Mouse (Mus musculus) neural tube, embryonic 13.5 days (tissue): ENCODE results near the gene Hapln4. TPM values are rescaled to one million over a fixed set of nuclear protein-coding genes. Genes with fewer than 3 reads are reported as not detected.

Source experiments
- ATAC-seq: fragments of 200-750 bp; cut with Nextera tagmentation; 2 replicates; pipeline ENCODE4 v1.8.0; 2017; ENCODE audit warnings: low read depth, mild to moderate bottlenecking, moderate TSS enrichment, moderate library complexity
- H3K27ac ChIP-seq: fragments of 300-500 bp; sonication (generic); replicated peaks from 2 replicates; pipeline ENCODE4 v1.5.1; 2015; ENCODE audit warnings: moderate library complexity, mild to moderate bottlenecking, inconsistent platforms
- H3K27me3 ChIP-seq: fragments of 300-500 bp; sonication (generic); 2 replicates; pipeline ENCODE4 v1.6.1; 2015; ENCODE audit warnings: mild to moderate bottlenecking, inconsistent platforms
- H3K36me3 ChIP-seq: fragments of 300-500 bp; sonication (generic); 2 replicates; pipeline ENCODE4 v1.6.1; 2015; ENCODE audit warnings: mild to moderate bottlenecking, inconsistent platforms
- H3K4me1 ChIP-seq: fragments of 300-500 bp; sonication (generic); replicated peaks from 2 replicates; pipeline ENCODE4 v1.6.1; 2015; ENCODE audit warnings: inconsistent platforms
- H3K4me2 ChIP-seq: fragments of 300-500 bp; sonication (generic); 2 replicates; pipeline ENCODE4 v1.6.1; 2015; ENCODE audit warnings: inconsistent platforms, mild to moderate bottlenecking, moderate library complexity
- H3K4me3 ChIP-seq: fragments of 300-500 bp; sonication (generic); 2 replicates; pipeline ENCODE4 v1.5.1; 2015; ENCODE audit warnings: mild to moderate bottlenecking, inconsistent platforms
- H3K9ac ChIP-seq: fragments of 300-500 bp; sonication (generic); 2 replicates; pipeline ENCODE4 v1.6.1; 2015; ENCODE audit warnings: moderate library complexity, mild to moderate bottlenecking, inconsistent platforms
- H3K9me3 ChIP-seq: fragments of 300-500 bp; sonication (generic); 2 replicates; pipeline ENCODE4 v1.6.1; 2016; ENCODE audit warnings: inconsistent platforms
- WGBS: fragments of 180-500 bp; shearing (Covaris S2); methylation state at CpG from one replicate; pipeline ENCODE4 v1.1.7; 2015; 5-methylcytosine and 5-hydroxymethylcytosine counted together
- polyA plus RNA-seq: library from polyadenylated mRNA; unstranded; fragments of >200 nt; fragmentation: Nextera tagmentation; extraction: Ambion mirVana; gene quantifications from 2 replicates; pipeline ENCODE4 v1.2.1, GENCODE M21; 2015

Hapln4 gene
- polyA plus RNA-seq, 1 experiment from 2014 or later = 0.35 TPM

DNA sequence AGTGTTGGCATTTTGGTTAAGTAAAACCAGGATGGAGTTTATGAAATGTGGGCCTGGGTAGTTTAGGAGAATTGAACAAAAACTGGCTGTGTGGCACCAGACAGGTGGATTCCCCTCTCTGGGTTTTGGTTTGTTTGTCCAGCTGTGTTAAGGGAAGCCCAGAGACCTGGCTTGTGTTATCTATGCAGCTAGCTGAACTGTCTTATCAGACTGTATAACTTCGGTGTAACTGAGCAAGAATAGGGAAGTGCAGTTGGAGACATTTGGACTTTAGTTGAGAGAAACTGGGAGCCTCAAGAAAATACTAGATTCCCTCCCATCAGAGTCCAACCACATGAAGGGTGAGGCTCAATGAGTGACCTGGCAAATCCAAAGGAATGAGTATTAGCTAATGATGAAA lies 9.6 kb upstream of the Hapln4 start:
- Histone ChIP-seq H3K4me1 (no peaks in the 10 kb centered on the region), H3K4me3 (no peak overlapping the region), H3K27ac (no peak overlapping the region), H3K4me2 (no peak overlapping the region), H3K27me3 (no peaks in the 10 kb centered on the region), H3K36me3 (peaks cover 45% of the 10 kb centered on the region), H3K9ac (no peak overlapping the region), H3K9me3 (no peaks in the 10 kb centered on the region)
- 93% methylated on average over 1 of the region's 1 CpGs for WGBS
- no peak for ATAC-seq

- peaks cover 60% of the 10 kb centered on the region for H3K27me3 ChIP-seq
- no peak overlapping the region for H3K4me3 ChIP-seq
- 89% methylated on average over 2 of the region's 2 CpGs for WGBS
- H3K4me1 ChIP-seq = peaks cover 22% of the 10 kb centered on the region
- no peak overlapping the region for H3K9ac ChIP-seq
- H3K9me3 ChIP-seq = no peaks in the 10 kb centered on the region
- ATAC-seq = no peak
- no peak overlapping the region for H3K4me2 ChIP-seq
- no peak overlapping the region for H3K27ac ChIP-seq
- H3K36me3 ChIP-seq = peaks cover 22% of the 10 kb centered on the region; the same call in 1 of the 2 replicates
These were observed 1.3 kb upstream of the Hapln4 start for GRCm38 (mm10) chr8:70081976-70082375.

GRCm38 (mm10) chr8:70084191-70085065 lies 1.2 kb downstream of the Hapln4 start:
- Histone ChIP-seq H3K27ac (no peak overlapping the region), H3K4me1 (peaks cover 38% of the 10 kb centered on the region), H3K4me3 (peak overlapping the region; percentile 45), H3K9ac (peak overlapping the region; percentile 67), H3K27me3 (peaks cover 84% of the 10 kb centered on the region), H3K9me3 (no peaks in the 10 kb centered on the region), H3K4me2 (peak overlapping the region; percentile 80), H3K36me3 (0 out of 2 replicates have a peak, but pooled peaks cover 10% of the 10 kb centered on the region)
- 1% methylated on average over 71 of the region's 71 CpGs for WGBS
- ATAC-seq = no peak

DNA sequence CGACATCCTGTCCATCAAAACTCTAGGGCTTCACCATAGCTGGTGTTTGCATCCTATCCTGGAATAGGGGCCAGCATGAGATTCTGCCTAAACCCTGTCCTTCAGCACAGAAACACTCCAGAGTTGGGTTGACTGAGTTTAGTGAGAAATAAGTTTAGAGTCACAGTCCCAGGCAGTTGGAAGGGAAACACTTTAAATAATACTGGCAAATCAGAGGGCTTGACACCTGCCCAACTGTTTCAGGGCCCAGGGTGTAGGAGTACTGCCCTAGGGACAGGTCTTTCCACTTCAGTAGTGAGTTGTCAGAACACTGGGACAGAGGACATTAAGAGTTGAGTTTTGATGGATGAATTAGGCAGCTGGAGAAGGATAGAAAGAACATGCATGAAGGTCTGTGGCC lies 2.9 kb downstream of the Hapln4 start:
- Histone ChIP-seq H3K36me3 (no peaks in the 10 kb centered on the region), H3K9ac (no peak overlapping the region), H3K4me3 (no peak overlapping the region), H3K27me3 (peaks cover 94% of the 10 kb centered on the region), H3K27ac (no peak overlapping the region), H3K4me2 (no peak overlapping the region), H3K9me3 (no peaks in the 10 kb centered on the region), H3K4me1 (peaks cover 53% of the 10 kb centered on the region)
- WGBS = 39% methylated on average over 1 of the region's 1 CpGs
- ATAC-seq = no peak

- ATAC-seq = no peak
- Histone ChIP-seq H3K4me3 (no peak overlapping the region), H3K4me1 (peaks cover 53% of the 10 kb centered on the region)
These were observed 4.0 kb downstream of the Hapln4 start for GRCm38 (mm10) chr8:70087237-70087636.

GRCm38 (mm10) chr8:70087836-70088650 lies 4.8 kb downstream of the Hapln4 start:
- peak overlapping the region; percentile 41 for H3K4me3 ChIP-seq
- H3K4me1 ChIP-seq = peaks cover 52% of the 10 kb centered on the region
- ATAC-seq = peak; percentile 72
- H3K9me3 ChIP-seq = no peaks in the 10 kb centered on the region
- 3% methylated on average over 56 of the region's 56 CpGs for WGBS
- peak overlapping the region; percentile 63 for H3K9ac ChIP-seq
- peaks cover 79% of the 10 kb centered on the region for H3K27me3 ChIP-seq
- peak overlapping the region; percentile 76 for H3K4me2 ChIP-seq
- no peak overlapping the region for H3K27ac ChIP-seq
- no peaks in the 10 kb centered on the region for H3K36me3 ChIP-seq

More at GRCm38 (mm10) chr8:70087237-70087636, 4.0 kb downstream of the Hapln4 start:
- Histone ChIP-seq H3K27me3 (peaks cover 87% of the 10 kb centered on the region), H3K9ac (no peak overlapping the region), H3K4me2 (no peak overlapping the region), H3K27ac (no peak overlapping the region), H3K36me3 (no peaks in the 10 kb centered on the region), H3K9me3 (no peaks in the 10 kb centered on the region)
- WGBS = 4% methylated on average over 7 of the region's 7 CpGs

DNA sequence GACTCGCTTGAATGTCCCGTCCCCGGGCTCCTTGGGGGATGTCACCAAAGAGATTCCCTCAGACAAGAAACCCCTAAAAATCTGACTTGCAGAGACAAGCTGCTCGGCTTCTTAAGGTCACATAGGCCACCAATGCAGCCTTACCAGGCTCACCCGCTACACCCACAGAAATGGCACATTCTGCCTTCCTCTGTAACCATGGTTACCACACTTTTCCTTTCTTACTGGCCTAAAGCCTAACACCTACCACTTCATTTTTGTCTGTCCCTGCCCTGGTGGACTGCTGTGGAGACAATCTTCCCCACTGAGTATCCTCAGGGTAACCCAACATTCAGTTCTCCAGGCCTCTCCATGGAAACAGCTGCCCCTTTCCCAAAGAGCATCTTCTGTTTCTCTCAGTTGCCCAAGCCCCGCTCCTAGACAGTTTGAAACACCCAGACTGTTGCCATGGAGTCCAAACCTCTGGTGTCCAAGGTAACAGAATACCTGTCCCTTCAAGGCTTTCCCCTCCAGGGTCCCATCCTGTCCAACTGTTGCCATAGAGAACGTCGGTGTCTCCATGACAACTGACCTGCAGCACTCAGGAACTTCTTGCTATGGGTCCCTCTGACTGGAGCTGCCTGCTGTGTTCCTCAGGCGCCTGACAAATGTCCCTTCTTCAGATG lies 6.2 kb downstream of the Hapln4 start:
- Histone ChIP-seq H3K4me1 (peaks cover 38% of the 10 kb centered on the region), H3K36me3 (peaks cover 9% of the 10 kb centered on the region), H3K27ac (no peak overlapping the region), H3K4me2 (no peak overlapping the region), H3K4me3 (no peak overlapping the region), H3K9ac (no peak overlapping the region), H3K9me3 (no peaks in the 10 kb centered on the region), H3K27me3 (peaks cover 65% of the 10 kb centered on the region)
- WGBS = 41% methylated on average over 9 of the region's 9 CpGs
- peak; percentile 10; the same call in 1 of the 2 replicates for ATAC-seq

GRCm38 (mm10) chr8:70092786-70093185 lies 9.5 kb downstream of the Hapln4 start:
- peaks cover 28% of the 10 kb centered on the region for H3K4me1 ChIP-seq
- peaks cover 32% of the 10 kb centered on the region for H3K27me3 ChIP-seq
- H3K4me2 ChIP-seq = no peak overlapping the region
- H3K36me3 ChIP-seq = peaks cover 41% of the 10 kb centered on the region
- no peak overlapping the region for H3K27ac ChIP-seq
- ATAC-seq = no peak
- no peak overlapping the region for H3K4me3 ChIP-seq
- H3K9ac ChIP-seq = no peak overlapping the region
- no peaks in the 10 kb centered on the region for H3K9me3 ChIP-seq
- 67% methylated on average over 8 of the region's 8 CpGs for WGBS

GRCm38 (mm10) chr8:70099276-70099675 lies 16.0 kb downstream of the Hapln4 start:
- 71% methylated on average over 8 of the region's 8 CpGs for WGBS
- Histone ChIP-seq H3K36me3 (peaks cover 99% of the 10 kb centered on the region), H3K9me3 (no peaks in the 10 kb centered on the region), H3K27ac (no peak overlapping the region), H3K4me3 (no peak overlapping the region), H3K4me2 (no peak overlapping the region), H3K9ac (no peak overlapping the region), H3K27me3 (no peaks in the 10 kb centered on the region), H3K4me1 (peaks cover under 1% of the 10 kb centered on the region; the same call in 1 of the 2 replicates)
- no peak for ATAC-seq

GRCm38 (mm10) chr8:70100241-70100640 lies 17.0 kb downstream of the Hapln4 start:
- WGBS = 88% methylated on average over 8 of the region's 8 CpGs
- H3K9me3 ChIP-seq = no peaks in the 10 kb centered on the region
- no peak for ATAC-seq

DNA sequence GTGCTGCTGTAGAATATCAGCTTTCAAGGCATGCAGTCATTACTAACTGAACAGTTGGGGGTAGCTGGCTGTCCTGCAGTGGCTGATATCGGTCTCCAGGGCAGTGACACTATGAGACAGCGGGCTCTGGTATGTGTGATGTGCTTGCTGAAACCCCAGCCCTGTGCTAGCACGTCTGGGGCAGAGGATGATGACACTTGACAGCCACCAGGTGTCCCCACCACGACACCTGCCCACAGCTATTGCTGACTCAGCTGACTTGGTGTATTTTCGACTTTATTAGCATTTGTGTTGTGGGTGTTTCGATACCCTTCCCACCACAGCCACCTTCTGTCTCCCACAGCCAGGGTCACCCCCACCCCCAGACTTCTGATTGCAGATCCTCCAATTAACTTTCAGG lies 21.2 kb downstream of the Hapln4 start:
- ATAC-seq = peak; percentile 57; the same call in 1 of the 2 replicates
- Histone ChIP-seq H3K4me3 (no peak overlapping the region), H3K4me1 (peaks cover 13% of the 10 kb centered on the region), H3K4me2 (no peak overlapping the region), H3K9ac (no peak overlapping the region), H3K36me3 (peaks cover 92% of the 10 kb centered on the region), H3K27me3 (no peaks in the 10 kb centered on the region), H3K27ac (no peak overlapping the region), H3K9me3 (no peaks in the 10 kb centered on the region)
- 12% methylated on average over 6 of the region's 6 CpGs for WGBS

More at GRCm38 (mm10) chr8:70100241-70100640, 17.0 kb downstream of the Hapln4 start:
- Histone ChIP-seq H3K4me1 (peaks cover 9% of the 10 kb centered on the region), H3K4me2 (no peak overlapping the region), H3K27ac (no peak overlapping the region), H3K27me3 (no peaks in the 10 kb centered on the region), H3K36me3 (peaks cover 93% of the 10 kb centered on the region), H3K4me3 (no peak overlapping the region), H3K9ac (no peak overlapping the region)
